Mouse (Mus musculus): ENCODE measurements at regions not wholly inside any gene's neighbourhood (a gene's known extent, or its start where the extent isn't known, plus 50 kb on each side); places are given as distances from the start of the nearest gene placed in this dataset.

DNA sequence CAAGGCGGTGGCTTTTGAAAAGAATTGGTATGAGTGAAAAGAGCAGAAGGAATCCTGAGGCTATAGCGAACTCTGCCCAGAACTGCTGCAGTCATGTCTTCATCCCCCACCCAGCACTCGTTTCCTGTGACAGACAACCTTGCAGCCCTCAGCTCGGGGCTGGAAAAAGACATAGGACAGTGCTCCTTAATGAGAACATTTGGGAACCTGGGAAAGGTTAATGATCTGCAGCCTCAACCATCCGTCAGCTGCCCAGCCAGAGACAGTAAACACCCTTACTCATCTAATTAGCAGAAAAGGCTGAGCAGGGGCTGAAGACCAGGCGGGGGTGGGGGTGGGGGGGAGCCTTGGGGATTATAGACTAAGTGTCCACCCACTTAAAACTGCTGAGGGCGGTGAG is 76.3 kb upstream of the Arhgap36 start:
- in situ Hi-C loops (cut with MboI; ENCODE audit: low sequenced_read_pairs) = no loop called here

DNA sequence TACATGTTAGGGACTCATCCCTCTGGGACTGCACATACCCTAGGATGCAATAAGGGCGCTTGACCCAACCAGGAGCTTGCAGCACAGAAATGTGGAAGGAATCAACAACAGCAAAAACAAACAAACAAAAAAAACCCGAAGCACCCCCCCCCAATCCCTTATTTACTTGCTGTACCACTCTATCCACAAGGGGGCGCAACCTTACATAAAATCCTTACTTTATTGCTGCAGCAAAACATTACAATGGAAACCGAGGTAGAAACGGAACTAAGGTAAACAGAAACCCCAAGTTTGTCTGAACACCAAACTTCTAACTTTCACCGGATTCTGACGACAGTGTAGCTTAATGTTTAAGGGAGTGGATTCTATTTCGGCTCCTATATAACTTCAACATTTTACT is 86.7 kb upstream of the Arhgap36 start:
- in situ Hi-C loops (cut with MboI; ENCODE audit: low sequenced_read_pairs) = no loop called here

GRCm38 (mm10) chrX:49370384-49370783 is 82.3 kb upstream of the Enox2 start:
- in situ Hi-C loops (cut with MboI; ENCODE audit: low sequenced_read_pairs) = no loop called here

DNA sequence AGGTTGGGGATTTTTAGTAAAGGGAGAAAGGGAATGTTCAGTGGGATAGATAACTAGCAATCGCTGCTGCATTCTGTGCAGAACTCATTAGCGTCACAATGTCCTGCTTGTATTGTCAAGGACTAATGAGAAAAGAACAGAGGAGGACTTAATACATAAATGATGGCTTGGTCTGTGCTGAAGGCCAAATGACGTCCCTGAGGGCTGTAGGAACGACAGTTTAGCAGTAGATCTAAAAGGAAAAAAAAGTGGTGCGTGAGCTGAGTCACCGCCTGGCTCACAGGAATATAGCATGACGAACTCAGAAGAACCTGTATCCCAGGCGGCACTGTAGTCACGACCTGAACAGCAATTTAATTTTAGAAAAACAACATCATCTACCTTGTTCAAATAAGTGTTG is 81.3 kb upstream of the Enox2 start:
- in situ Hi-C loops (cut with MboI; ENCODE audit: low sequenced_read_pairs) = no loop called here

GRCm38 (mm10) chrX:49346451-49346850 is 58.4 kb upstream of the Enox2 start:
- in situ Hi-C loops (cut with MboI; ENCODE audit: low sequenced_read_pairs) = loop anchor here (25.0 kb wide), 1 partner anchor 1191 kb away; no protein-coding TSS in a partner anchor

Data from CH12F3 (cell line).